Mouse (Mus musculus) cerebellum, postnatal 14 days (tissue): Measurements from ENCODE around the gene Cfap73.

Experiments
- DNase-seq, 2 experiments: peaks; one replicate each; pipeline ENCODE4 v3.0.0; 2021; ENCODE audit warnings: mixed read lengths in 2 of 2

Gene Cfap73

GRCm38 (mm10) chr5:120612822-120613604, 21.0 kb downstream of the Cfap73 start:
- DNase-seq: peak; percentile 100

- peak; percentile 99 for DNase-seq
Observed at GRCm38 (mm10) chr5:120612442-120612821, 21.6 kb downstream of the Cfap73 start, which contains the start of the genes Rita1 and Ddx54. Gene Rita1, minus strand, starts transcription at chr5:120612589. Gene Ddx54, plus strand, starts transcription at chr5:120612739.

- peak in 1 of 2 experiments; percentile 58 for DNase-seq
Observed at GRCm38 (mm10) chr5:120611416-120611815, 22.6 kb downstream of the Cfap73 start.

- peak; percentile 60 to 71 for DNase-seq
Observed at GRCm38 (mm10) chr5:120610906-120611305, 23.1 kb downstream of the Cfap73 start.

GRCm38 (mm10) chr5:120609246-120609775, 24.7 kb downstream of the Cfap73 start:
- peak in 1 of 2 experiments; percentile 63 for DNase-seq

GRCm38 (mm10) chr5:120607335-120607734, 26.7 kb downstream of the Cfap73 start:
- DNase-seq: no peak

GRCm38 (mm10) chr5:120606590-120607200, 27.3 kb downstream of the Cfap73 start:
- no peak for DNase-seq

- DNase-seq: peak; percentile 98 to 99
Observed at GRCm38 (mm10) chr5:120605688-120606087, 28.3 kb downstream of the Cfap73 start.

- DNase-seq: peak; percentile 62
Observed at GRCm38 (mm10) chr5:120605241-120605661, 28.8 kb downstream of the Cfap73 start.

- DNase-seq: peak; percentile 95 to 98
Observed at GRCm38 (mm10) chr5:120604839-120605238, 29.2 kb downstream of the Cfap73 start.

- peak in 1 of 2 experiments; percentile 57 for DNase-seq
Observed at GRCm38 (mm10) chr5:120603515-120603914, 30.5 kb downstream of the Cfap73 start.

GRCm38 (mm10) chr5:120602210-120602609, 31.8 kb downstream of the Cfap73 start:
- peak in 1 of 2 experiments; percentile 63 for DNase-seq

- no peak for DNase-seq
Observed at GRCm38 (mm10) chr5:120600946-120601668, 32.9 kb downstream of the Cfap73 start.

GRCm38 (mm10) chr5:120599625-120600024, 34.4 kb downstream of the Cfap73 start:
- DNase-seq: no peak

GRCm38 (mm10) chr5:120594485-120594884, 39.5 kb downstream of the Cfap73 start:
- no peak for DNase-seq

GRCm38 (mm10) chr5:120592141-120592540, 41.9 kb downstream of the Cfap73 start:
- DNase-seq: peak; percentile 72 to 83

GRCm38 (mm10) chr5:120590356-120591010, 43.6 kb downstream of the Cfap73 start:
- peak in 1 of 2 experiments; percentile 74 for DNase-seq

GRCm38 (mm10) chr5:120588569-120589094, 45.4 kb downstream of the Cfap73 start, which contains the start of the genes Tpcn1 and Iqcd:
Gene Tpcn1, minus strand, starts transcription at chr5:120588673.
Gene Iqcd, plus strand, starts transcription at chr5:120589016.
- DNase-seq: peak; percentile 99 to 100

GRCm38 (mm10) chr5:120587940-120588568, 46.0 kb downstream of the Cfap73 start:
- DNase-seq: no peak

GRCm38 (mm10) chr5:120587616-120587926, 46.5 kb downstream of the Cfap73 start:
- DNase-seq: no peak
